Mouse (Mus musculus): ENCODE data around the gene Ccdc141.

DNA sequence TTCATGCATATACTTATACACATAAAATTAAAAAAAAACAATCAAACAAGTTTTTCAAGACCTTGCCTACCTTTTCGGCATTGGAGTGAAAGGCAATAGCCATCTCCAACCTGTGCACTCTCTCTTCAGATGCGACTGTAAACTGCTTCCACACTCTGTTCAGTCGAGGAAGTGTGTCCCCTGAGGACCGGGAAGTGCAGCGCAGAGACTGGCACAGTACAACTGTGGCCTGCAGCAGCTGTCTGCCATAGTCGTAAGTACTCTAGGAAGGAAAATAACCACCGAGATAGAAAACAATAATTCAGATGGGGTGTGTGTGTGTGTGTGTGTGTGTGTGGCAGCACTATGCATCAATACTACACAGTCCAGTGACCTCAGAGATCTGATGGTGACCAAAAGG is 20.5 kb upstream of the Ccdc141 start:
- TF ChIP-seq EP300 (IDR thresholded peaks at IDR 0.05; ENCODE audit: low read depth) (no peak), CTCF (IDR thresholded peaks at IDR 0.05; ENCODE audit: low read depth) (no peak)

All from liver, postnatal 0 days (tissue).